Mouse (Mus musculus) c-Kit-positive CD71-positive TER-119-positive erythroid progenitor cells, embryonic 14.5 days (primary cell): Measurements from ENCODE around the gene Ptcd1.
"Not testable (repeated sequence)": the region's sequence is repeated elsewhere in the genome, so short reads cannot be mapped to it uniquely, and the experiment has no call there.

Source experiments
- DNase-seq: peaks from one replicate; pipeline ENCODE4 v3.0.0-alpha.2; 2013; ENCODE audit warnings: low spot score

Ptcd1 gene

DNA sequence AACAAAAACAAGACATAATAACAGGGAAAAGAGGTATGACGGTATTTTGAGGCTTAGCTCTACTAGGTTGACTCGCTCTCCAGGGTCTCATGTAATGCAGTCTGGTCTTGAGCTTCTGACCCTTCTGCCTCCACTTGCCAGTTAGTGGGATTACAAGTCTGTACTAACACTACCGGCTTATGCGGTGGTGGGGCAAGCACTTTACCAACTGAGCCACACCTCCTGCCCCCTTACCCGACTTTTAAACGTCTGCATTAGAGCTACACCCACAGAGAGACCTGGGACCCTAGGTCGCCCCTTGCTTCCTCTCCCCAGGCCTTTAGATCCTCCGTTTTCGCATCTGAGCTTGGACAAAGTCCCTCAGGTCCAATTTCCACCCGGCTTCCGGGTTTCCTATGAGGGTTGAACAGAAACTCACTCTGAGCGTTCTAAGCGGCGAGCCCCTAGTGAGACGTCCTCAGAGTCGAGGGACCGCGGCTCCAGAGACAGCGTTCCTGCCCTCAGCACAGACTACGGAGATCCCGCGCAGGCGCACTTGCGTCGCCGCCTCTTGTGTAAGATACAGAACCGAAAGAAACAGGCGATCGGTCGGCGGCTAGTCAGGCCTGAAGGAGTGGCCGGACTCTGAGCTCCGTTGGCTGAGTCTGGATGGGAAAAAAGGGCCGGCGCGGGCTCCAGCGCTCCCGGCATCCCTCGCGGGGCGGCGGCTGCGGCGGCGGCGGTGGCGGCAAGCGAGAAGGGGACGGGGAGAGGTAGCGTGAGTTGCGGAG lies at the start of gene Ptcd1, which contains the start of gene Cpsf4:
Gene Ptcd1 (minus strand): TSS at position 573 of the 770 bp plus-strand sequence.
Gene Cpsf4 (plus strand): TSS at position 678 of the 770 bp plus-strand sequence.
- DNase-seq = peak; percentile 99

DNA sequence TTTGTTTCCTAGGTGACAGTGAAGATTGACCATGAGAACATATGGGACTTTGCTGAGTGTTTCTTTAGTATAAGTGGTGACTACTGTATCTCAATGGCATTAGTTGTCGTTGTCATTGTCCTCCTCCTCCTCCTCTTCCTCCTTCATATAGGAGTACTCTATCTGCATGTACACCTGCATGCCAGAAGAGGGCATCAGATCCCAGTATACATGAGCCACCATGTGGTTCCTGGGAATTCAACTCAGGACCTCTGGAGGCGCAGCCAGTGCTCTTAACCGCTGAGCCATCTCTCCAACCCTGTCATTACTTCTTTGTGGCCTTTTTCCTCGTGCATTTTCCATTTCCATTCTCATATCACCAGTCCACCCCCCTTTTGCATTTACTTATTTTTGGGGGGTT lies 47.8 kb upstream of the Ptcd1 start:
- no peak for DNase-seq

DNA sequence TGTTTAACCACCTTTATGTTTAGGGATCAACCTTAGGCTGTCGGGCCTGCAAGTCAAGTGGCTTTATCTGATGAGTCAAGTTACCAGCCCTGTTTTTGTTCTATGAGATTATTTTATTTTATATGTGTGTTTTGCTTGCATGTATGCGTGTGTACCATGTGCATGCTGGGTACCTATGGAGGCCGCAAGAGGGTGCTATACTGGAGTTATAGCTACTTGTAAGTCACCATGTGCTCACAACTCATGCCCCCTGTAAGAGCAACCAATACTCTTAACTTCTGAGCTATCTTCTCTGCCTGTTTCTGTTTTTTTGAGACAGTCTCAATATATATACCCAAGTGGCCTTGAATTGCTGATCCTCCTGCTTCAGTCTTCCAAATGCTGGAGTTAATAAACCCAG lies 46.6 kb upstream of the Ptcd1 start:
- DNase-seq = no peak

DNA sequence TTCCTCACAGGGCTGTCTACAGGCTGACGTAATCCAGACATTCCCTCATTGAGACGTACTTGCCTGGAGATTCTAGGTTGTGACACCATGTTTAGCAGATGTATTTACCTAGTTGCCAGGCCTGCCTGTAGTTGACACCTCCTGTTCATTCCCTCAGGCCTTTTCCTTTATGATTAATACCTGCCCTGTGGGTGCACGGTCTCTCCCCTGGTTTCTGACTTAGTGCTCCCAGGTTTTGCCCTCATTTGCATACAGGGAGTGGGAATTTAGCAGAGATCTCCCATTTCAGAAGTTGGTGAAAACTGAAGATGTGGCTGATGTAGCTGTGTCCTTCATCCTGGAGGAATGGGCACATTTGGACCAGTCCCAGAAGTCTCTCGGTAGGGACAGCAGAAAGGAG lies 45.3 kb upstream of the Ptcd1 start:
- DNase-seq = no peak

DNA sequence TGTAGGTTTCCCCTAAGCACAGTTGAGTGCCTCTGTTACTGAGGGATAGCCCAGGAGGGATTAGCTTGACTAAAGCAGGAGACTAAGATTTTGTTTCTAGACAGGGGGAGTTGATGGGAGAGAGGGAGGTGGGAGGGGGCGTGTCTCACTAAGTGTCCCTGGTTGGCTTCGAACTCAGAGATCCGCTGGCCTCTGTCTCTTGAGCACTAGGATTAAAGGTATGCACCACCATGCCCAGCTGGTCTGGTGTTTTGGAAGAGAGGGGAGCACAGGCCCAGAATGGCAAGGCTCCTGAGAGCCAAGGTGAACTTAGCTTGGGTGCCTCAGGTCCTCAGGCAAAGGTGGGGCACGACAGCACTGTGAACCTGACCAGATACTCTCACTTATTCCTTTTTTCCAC lies 44.4 kb upstream of the Ptcd1 start:
- DNase-seq = no peak

DNA sequence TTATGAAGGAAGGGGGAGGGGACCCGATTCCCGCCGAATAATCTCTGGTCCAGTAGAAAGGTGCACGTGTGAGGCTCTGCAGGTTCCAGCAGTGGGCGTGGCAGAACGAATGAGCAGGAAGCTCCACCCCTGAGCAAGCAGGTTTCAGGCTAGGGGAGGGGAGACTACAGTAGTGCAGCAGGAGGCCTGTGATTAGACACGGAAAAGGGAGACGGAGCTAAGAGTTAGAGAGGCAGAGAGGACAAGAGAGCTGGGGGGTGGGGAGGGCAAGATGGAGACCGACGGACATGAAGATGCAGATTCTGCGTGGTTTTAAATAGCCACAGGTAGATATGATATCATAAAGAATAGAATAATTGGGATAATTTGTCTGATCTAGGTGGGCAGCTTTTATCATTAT lies 41.5 kb upstream of the Ptcd1 start:
- DNase-seq = not testable (repeated sequence)

DNA sequence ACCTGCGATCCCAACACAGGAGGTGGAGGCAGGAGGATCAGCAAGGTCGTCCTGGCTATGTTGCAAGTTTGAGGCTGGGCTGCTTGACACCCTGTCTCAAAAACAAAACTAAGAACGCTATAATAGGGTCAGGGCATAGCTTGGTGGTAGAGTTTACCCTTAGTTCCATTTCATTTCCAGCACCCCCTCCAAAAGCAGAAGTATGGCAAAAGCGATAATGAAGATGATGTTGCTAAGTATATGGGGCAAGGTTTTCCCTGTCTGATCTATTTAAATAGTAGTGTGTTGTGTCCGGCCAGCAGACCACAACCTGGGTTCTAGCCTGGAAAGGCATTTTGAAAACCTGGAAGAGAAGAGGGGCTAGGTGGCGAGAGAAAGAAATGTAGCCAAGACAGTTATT lies 41.0 kb upstream of the Ptcd1 start:
- no peak for DNase-seq

DNA sequence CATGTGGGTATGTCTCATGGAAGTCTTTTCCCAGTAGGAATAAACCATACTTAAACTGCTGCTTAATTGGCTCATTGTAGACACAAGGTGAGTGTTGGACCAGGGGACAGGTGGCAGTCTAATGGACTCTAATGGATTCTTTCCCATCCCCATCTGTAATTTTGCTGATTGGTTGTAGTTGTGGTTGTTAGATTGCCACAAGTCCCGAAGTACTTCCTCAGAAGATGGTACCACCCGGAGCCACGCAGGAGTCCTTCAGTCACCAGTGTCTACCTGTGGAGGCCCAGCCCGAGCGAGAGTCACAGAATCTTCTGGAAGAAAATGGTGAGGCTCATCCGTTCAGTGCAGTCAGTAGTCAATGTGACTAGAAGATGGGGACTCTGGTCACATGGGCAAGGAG lies 40.5 kb upstream of the Ptcd1 start:
- no peak for DNase-seq

DNA sequence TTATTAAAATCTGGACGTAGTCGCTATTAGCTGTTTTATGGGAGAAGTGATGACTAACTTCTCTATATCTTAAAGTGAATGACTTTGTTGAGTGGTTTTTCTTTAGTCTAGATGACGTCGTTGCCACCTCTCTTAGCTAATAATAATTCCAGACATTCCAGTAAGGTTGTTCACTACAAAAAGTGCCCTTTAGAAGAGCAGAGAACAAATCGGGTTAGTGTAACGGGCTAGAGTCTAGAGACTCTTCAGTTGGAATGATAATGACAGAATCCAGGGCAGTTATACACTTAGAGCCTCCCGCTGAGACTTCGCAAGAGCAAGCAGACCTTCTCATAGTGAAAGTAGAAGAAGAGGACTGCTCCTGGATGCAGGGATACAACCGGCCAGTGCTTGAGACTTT lies 38.1 kb upstream of the Ptcd1 start:
- no peak for DNase-seq

DNA sequence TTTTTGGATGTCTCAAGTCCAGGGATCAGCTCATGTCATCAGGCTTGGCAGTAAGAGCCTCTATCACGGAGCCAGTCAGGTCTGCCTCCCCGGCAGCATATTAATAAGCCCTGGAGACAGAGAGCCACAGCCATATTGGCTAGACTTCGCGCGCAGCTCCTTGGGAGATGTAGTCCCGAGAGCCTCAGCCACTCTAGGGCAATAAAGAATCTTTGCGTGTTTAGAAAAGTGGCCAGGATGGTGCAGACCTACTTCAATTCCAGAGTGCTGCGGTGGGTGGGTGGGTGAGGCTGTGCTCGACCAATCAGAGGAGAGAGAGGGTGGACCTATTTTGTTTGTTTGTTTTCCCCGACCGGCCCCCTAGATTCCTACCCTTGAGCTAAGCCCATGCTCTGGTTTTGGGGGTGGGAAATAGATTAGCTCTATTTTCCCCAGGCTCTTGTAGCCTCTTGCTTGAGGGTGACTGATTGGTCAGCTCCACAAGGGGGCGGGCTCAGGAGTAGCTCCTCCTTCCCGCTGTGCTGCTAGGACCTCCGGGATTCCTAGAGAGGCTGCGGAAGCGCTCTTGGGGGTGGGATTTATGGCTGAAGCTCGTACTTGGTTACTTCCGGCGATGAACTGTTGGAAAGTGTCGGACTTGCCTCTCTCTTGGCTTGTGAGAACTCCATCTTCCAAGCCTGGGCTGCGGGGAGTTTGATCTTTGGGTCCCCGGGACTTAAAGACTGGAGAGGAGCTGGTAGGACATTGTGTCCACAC lies 37.2 kb upstream of the Ptcd1 start, which contains the start of gene Zkscan5:
Gene Zkscan5 (plus strand): TSS at position 627 of the 756 bp plus-strand sequence.
- peak; percentile 97 for DNase-seq

DNA sequence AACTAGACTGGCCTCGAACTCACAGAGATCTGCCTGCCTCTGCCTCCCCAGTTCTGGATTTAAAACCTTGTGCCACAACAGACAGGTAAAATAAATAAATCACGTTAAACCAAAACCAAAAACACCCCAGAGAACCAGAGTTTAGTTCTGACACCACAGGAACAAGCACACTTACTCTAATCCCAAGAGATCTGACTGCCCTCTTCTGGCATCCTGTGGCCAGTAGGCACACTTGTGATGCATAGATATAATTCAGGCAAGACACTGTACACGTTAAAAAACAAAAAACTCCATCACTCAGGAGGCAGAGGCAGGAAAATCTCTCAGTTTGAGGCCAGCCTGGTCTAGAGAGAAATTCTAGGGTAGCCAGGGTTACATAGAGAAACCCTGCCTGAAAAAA lies 35.5 kb upstream of the Ptcd1 start:
- DNase-seq = no peak

DNA sequence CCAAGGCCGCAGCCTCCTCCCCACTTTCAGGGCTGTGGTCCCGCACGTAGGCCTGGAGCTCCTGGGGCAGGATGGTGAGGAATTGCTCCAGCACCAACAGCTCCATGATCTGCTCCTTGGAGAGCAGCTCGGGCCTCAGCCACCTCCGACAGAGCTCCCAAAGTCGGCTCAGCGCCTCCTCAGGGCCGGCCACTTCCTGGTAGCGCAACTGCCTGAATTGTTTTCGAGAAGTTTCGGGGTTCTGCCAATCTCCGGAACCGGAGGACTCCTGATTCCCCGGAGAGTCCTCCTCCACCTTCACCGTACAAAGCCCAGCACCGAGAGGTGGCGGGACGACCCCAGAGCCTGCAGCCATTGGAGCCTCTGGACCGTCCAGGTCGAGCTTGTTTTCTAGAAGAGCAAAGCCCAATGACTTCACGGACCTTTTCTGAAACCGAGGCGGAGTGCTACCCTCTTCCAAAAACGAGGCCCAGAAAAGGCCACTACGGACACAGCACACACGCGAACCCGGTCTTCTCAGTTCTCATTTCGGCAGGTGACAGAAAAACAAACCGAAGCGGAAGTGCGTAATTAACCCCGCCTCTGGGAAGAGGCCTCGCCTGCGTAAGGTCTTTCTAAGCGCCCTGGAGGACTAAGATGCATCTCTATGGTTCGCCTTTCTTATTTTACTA lies 34.5 kb upstream of the Ptcd1 start, which contains the start of gene Zkscan14:
Gene Zkscan14 (minus strand): TSS at position 548 of the 671 bp plus-strand sequence.
- DNase-seq = peak; percentile 80

DNA sequence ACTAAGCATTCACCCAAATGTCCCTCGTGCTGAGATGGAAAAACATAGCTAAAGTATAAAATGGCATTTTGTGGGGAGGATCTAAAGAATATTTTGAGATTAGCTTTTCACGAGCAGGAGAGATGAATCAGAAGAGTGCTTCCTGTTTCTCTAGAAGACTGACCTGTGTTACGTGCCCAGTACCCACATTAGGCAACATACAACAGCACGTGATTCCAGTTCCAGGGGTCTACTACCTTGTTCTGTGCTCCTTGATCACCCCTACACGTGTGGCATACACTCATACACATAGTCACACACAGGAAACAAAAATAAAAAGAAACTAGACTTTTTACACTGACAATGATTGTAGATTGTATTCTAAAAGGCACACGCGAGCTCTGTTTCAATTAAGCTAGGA lies 33.5 kb upstream of the Ptcd1 start:
- DNase-seq = no peak

DNA sequence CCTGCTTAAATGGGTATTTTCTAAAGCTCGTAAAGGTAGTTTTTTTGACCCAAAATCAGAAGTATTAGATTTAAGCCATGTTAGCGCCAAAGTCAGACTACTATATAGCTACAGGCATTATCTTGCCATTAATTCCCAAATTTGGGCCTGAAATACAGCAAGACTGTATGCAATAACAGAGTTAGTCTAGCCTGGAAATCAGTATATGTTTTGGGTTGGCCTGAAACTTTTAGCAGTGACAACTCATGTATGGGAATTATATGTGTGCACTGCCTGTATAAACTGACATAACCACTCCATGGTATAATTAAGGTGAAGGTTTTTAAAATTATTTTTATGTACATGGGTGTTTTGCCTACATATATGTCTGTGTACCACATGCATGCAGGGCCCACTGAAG lies 25.1 kb upstream of the Ptcd1 start, which contains the start of gene Atp5j2:
Gene Atp5j2 (minus strand): TSS at position 101 of the 400 bp plus-strand sequence.
- no peak for DNase-seq

DNA sequence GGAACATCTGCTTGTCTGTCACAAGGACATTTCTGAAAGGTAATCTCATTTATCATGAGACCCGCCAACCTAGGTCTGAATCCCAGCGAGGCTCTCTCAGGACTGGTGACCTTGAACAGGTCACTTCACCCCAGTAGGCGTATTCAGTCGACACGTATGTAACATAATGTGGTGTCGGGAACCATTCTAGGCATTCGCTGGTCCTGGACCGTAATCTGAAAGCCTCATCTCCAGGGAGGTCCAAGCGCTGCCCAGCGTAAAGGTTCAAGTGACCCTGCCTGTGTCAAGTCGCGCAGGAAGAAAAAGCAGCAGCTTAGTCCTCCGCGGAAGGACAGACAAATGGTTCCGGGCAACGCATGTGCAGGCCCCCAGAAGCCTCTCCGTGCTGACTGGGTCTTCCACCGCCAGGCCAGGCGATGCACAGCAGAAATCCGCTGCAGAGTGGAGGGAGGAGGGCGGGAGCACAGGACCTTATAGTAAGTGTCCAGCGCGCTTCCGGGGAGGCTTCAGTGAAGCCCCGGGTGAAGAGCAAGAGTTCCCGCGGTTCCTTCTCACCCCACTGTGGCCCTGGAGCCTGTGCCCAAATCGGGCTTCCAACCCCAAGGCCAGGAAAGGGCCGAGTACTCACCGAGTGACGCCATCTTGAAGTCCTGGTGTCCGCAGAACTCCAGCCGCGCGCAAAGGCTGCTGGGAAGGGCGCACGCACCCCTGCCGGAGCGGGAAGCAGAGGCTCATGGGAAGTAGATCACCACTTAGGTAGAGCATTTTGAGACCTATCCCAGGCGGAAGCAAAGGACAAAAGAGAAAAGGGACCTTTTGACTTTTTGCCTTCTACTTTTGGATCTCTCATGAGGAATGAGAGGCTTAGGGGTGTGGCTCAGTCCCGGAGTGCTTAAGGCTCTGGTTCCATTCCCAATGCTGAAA lies 24.2 kb upstream of the Ptcd1 start:
- peak; percentile 86 for DNase-seq

DNA sequence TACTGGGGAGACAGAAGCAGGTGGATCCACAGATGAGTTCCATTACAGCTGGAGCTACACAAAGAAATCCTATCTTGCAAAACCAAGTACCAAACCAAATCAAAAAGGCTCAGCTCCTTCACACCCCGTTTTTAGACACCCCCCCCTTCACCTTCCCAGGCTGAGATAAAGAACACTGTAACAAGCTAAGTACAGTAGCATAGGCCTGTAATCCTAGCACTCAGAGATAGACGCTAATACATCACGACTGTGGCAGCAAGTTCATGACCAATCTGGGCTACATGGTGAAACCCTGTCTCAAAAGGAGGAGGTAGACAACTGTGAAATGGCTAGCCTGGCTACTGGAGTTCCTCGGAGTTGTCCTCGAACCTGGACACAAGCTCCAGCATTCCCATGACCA lies 23.5 kb upstream of the Ptcd1 start:
- peak; percentile 42 for DNase-seq

DNA sequence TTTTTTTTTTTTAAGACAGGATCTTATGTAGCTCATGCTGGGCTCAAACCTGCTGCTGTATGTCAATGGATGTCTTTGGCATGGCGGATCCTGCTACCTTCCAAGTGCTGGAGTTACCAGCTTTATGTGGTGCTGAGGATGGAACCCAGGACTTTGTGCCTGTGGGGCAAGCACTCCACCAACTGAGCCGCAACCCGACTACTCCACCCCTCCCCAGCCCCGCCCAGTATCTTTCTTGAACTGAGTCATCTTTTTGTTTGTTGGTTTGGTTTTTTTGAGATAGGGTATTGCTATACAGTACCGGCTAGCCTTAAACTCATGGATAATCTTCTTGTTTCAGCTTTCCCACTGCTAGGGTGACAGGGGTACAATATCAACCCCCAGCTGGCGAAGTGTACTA lies 22.5 kb upstream of the Ptcd1 start:
- peak; percentile 43 for DNase-seq

DNA sequence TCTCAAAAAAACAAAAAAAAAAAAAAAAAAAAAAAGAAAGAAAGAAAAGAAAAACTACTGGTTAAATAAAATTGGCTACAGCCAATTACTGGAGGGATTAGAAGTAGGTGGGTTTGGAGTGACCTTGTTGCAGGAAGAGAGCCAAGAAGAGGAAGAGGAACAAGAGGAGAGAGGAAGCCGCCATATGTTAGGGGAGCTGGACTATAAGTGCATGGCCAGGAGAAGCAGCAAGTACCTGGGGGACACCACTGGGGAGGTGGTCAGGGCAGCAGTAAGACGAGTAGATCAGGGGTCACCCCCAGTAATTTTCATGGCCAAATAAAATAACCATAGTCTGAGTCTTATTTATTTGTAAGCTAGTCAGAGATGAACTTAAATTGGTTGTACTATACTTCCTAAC lies 18.3 kb upstream of the Ptcd1 start:
- no peak for DNase-seq

DNA sequence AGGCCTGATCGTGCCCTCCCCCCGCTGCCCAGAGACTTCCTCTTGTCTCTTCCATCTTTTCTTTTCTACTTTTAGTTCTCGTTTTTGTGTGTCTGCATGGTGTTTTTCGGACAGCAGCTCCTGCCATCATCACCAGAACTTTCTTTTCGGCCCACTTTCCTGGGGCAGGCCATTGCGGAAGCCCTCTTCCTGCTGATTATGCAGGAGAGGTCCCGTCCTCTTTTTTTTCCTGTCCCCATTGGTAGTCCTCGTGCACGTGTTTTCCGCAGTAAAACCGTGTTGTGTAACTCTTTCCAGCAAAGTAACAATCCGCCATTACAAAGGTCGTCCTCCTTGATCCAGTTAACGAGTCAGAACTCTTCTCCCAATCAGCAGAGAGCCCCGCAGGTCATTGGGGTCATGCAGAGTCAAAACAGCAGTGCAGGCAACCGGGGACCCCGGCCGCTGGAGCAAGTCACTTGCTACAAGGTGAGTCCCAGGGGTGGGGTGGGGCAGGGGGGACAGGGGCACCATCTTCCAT lies 11.6 kb upstream of the Ptcd1 start:
- DNase-seq = no peak

DNA sequence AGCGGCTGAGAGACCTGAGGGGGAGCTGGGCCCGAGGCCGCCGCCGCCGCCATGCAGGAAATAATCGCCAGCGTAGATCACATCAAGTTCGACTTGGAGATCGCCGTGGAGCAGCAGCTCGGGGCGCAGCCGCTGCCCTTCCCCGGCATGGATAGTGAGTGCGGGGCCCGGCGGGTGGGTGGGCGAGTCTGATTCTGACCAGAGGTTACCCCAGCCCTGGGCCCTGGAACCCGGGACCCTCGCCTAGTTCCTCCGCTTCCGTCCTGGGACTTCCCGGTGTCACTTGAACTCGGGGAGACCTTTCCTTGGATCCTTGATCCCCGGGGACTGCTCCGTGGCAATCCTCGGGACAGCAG lies 376 bp upstream of the Ptcd1 start:
- no peak for DNase-seq

DNA sequence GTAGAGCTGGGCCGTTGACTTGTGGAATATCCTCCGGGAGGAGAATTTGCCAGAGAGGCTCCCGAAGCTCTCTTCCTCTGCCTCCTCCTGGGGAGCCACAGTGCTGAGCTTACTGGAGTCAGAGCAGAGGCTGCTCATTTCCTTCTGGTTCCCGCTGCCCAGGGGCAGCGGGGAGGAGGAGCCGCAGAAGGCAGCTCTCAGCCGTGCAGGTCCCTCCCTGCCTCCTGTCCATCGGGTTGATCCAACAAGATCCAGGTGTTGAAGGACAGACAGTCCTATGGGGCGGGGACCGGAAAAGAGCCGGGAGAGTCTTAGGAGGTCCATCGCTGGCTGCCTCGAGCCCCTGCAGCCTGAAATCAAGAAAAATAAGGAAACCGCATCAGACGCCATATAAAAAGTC lies 1.7 kb downstream of the Ptcd1 start:
- no peak for DNase-seq
